Mouse (Mus musculus) ES-Bruce4 (cell line): Measurements from ENCODE around the gene Tsc22d3.

ENCODE experiments used
- CTCF ChIP-seq: IDR thresholded peaks from one replicate; pipeline ENCODE4 v1.8.1; 2011; ENCODE audit warnings: low read depth, low read length
- EP300 ChIP-seq: IDR thresholded peaks from 2 replicates; pipeline ENCODE4 v1.6.1; 2011; ENCODE audit warnings: low read depth, low read length; ENCODE audit not compliant: insufficient read depth
- POLR2A ChIP-seq: IDR thresholded peaks from one replicate; pipeline ENCODE4 v1.8.1; 2011; ENCODE audit warnings: low read length; ENCODE audit not compliant: insufficient read depth

GRCm38 (mm10) chrX:140540500-140541114 lies 59.9 kb downstream of the Tsc22d3 start:
- TF ChIP-seq EP300, result no peak
- no peak for TF ChIP-seq POLR2A
- no peak for TF ChIP-seq CTCF
